Mouse (Mus musculus) hematopoietic stem cell, adult 5-6 weeks (primary cell): ENCODE results near the gene Chic2. TPM values are rescaled to one million over a fixed set of nuclear protein-coding genes. Genes with fewer than 3 reads are reported as not detected.

Experiments
- ATAC-seq, 2 experiments: fragments of 125-278 bp in 1 of 2; replicated peaks in 1 of 2; 2 replicates each; pipeline ENCODE4 v1.8.0; 2016 to 2017; ENCODE audit warnings: inconsistent platforms in 2 of 2, mild to moderate bottlenecking in 2 of 2, moderate number of reproducible peaks in 2 of 2, low read depth in 1 of 2, moderate TSS enrichment in 1 of 2; ENCODE audit not compliant: low FRiP score in 2 of 2, poor library complexity in 2 of 2, severe bottlenecking in 2 of 2, insufficient read depth in 1 of 2, low TSS enrichment in 1 of 2
- total RNA-seq: library from RNA; stranded (forward); fragments of 172-1452, 232-1000 nt; gene quantifications from 2 replicates; pipeline ENCODE4 v1.2.3, GENCODE M21; 2017

Chic2 gene
- 38.3 and 41.7 TPM in 2 replicates for total RNA-seq

GRCm38 (mm10) chr5:75044310-75044904, at the start of gene Chic2:
TSS of gene Chic2 (minus strand) at chr5:75044774.
- peak; percentile 51 to 74 for ATAC-seq

- no peak for ATAC-seq
Measured at GRCm38 (mm10) chr5:75085906-75086305, 41.3 kb upstream of the Chic2 start.

GRCm38 (mm10) chr5:75085521-75085875, 40.9 kb upstream of the Chic2 start:
- no peak; a peak in 1 of 4 replicates for ATAC-seq

GRCm38 (mm10) chr5:75084871-75085520, 40.4 kb upstream of the Chic2 start:
- ATAC-seq = no peak

GRCm38 (mm10) chr5:75084393-75084870, 39.9 kb upstream of the Chic2 start:
- no peak for ATAC-seq

GRCm38 (mm10) chr5:75083591-75084392, 39.2 kb upstream of the Chic2 start:
- no peak for ATAC-seq

GRCm38 (mm10) chr5:75083061-75083460, 38.5 kb upstream of the Chic2 start:
- no peak for ATAC-seq

- ATAC-seq = no peak
Measured at GRCm38 (mm10) chr5:75082439-75082838, 37.9 kb upstream of the Chic2 start.

- peak in 1 of 2 experiments; percentile 52; a peak in 2 of 4 replicates for ATAC-seq
Measured at GRCm38 (mm10) chr5:75079564-75079963, 35.0 kb upstream of the Chic2 start.

GRCm38 (mm10) chr5:75077051-75077380, 32.4 kb upstream of the Chic2 start:
- ATAC-seq = no peak

GRCm38 (mm10) chr5:75076326-75077050, 31.9 kb upstream of the Chic2 start:
- no peak for ATAC-seq

- ATAC-seq = no peak
Measured at GRCm38 (mm10) chr5:75075383-75075941, 30.9 kb upstream of the Chic2 start, which contains the start of gene Gsx2. TSS of gene Gsx2 (plus strand) at chr5:75075601.

- no peak for ATAC-seq
Measured at GRCm38 (mm10) chr5:75074537-75075382, 30.2 kb upstream of the Chic2 start.

GRCm38 (mm10) chr5:75074132-75074531, 29.6 kb upstream of the Chic2 start:
- ATAC-seq = no peak

GRCm38 (mm10) chr5:75073684-75074083, 29.1 kb upstream of the Chic2 start:
- ATAC-seq = no peak

GRCm38 (mm10) chr5:75073167-75073566, 28.6 kb upstream of the Chic2 start:
- no peak for ATAC-seq

- ATAC-seq = no peak
Measured at GRCm38 (mm10) chr5:75072532-75072931, 28.0 kb upstream of the Chic2 start.
